Mouse (Mus musculus) megakaryocyte, embryonic 14.5 days (primary cell): ENCODE measurements at regions not wholly inside any gene's neighbourhood (a gene's known extent, or its start where the extent isn't known, plus 50 kb on each side); places are given as distances from the start of the nearest gene placed in this dataset.

Source experiments
- FLI1 ChIP-seq: IDR thresholded peaks from 2 replicates; pipeline ENCODE4 v1.6.1; 2012; ENCODE audit warnings: low read length, inconsistent platforms, mixed read lengths
- GATA1 ChIP-seq: IDR thresholded peaks from 3 replicates; pipeline ENCODE4 v1.6.1; 2012; ENCODE audit warnings: mixed read lengths, low read length, inconsistent platforms, borderline replicate concordance

DNA sequence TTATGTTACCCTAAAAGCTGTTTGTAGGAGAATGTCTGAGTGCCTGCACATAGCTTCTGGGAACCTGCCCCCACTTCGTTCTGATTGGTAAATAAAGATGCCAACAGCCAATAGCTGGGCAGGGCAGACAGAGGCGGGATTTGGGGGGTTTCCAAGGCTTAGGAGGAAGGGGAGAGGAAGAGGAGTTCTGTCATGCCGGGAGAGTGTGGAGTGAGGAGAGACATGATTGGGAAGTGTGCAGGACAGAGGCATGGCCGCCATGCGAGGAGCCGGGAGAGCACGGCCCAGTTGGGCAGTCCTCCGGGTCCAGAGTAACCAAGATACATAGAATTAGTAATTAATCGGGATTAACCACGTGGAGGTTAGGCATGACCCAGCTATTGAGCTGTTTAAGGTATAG is 202.7 kb upstream of the Irx3 start:
- no peak for TF ChIP-seq GATA1
- no peak for TF ChIP-seq FLI1
